Mouse (Mus musculus): ENCODE measurements around the gene 5430419D17Rik. TPM values are rescaled to one million over a fixed set of nuclear protein-coding genes. Genes with fewer than 3 reads are reported as not detected.

Gene 5430419D17Rik
- total and polyA plus RNA-seq, 3 experiments: not detected

- Histone ChIP-seq H3K36me3 (replicated peaks in 1 of 2; ENCODE audit: control insufficient read depth in 1 of 2, insufficient read depth in 1 of 2, low read length in 1 of 2) (no peaks in the 10 kb centered on the region), H3K4me3 (replicated peaks in 1 of 3; ENCODE audit: low read depth in 2 of 3, low read length in 2 of 3, poor library complexity in 1 of 3) (no peak overlapping the region), H3K4me1 (ENCODE audit: control insufficient read depth in 1 of 2, insufficient read depth in 2 of 2) (no peaks in the 10 kb centered on the region), H3K27me3 (replicated peaks) (peaks cover 74% of the 10 kb centered on the region), H3K9me3 (replicated peaks; ENCODE audit: low read length) (no peaks in the 10 kb centered on the region), H3K4me2 (ENCODE audit: insufficient read depth, low read depth, poor library complexity, severe bottlenecking) (no peak overlapping the region), H3K79me2 (replicated peaks; ENCODE audit: control insufficient read depth, extremely low read depth, insufficient read depth, poor library complexity, severe bottlenecking) (no peaks in the 10 kb centered on the region), H3K9ac (ENCODE audit: insufficient read depth, low read depth) (no peak overlapping the region), H3K27ac (ENCODE audit: insufficient read depth, low read depth) (no peak overlapping the region)
- TF ChIP-seq MAFK (IDR thresholded peaks at IDR 0.05; ENCODE audit: insufficient replicate concordance, low read length) (no peak), PAX5 (IDR thresholded peaks at IDR 0.05; ENCODE audit: low read length) (no peak), RCOR1 (conservative IDR thresholded peaks at IDR 0.05; ENCODE audit: low read depth, low read length) (no peak), TCF12 (IDR thresholded peaks at IDR 0.05; ENCODE audit: low read depth, low read length) (no peak), MEF2A (IDR thresholded peaks at IDR 0.05; ENCODE audit: borderline replicate concordance, low read depth, low read length) (no peak), POLR2AphosphoS2 (IDR thresholded peaks at IDR 0.05; ENCODE audit: low read depth, low read length) (no peak), NELFE (IDR thresholded peaks at IDR 0.05; ENCODE audit: low read depth, low read length) (no peak), SIN3A (IDR thresholded peaks at IDR 0.05; ENCODE audit: low read length) (no peak), CHD1 (IDR thresholded peaks at IDR 0.05; ENCODE audit: low read depth, low read length) (no peak), JUN (IDR thresholded peaks at IDR 0.05; ENCODE audit: insufficient read depth, low read depth, low read length) (no peak), HCFC1 (IDR thresholded peaks at IDR 0.05; ENCODE audit: low read depth, low read length) (no peak), SMC3 (IDR thresholded peaks at IDR 0.05; ENCODE audit: low read depth, low read length) (no peak), POLR2A (IDR thresholded peaks at IDR 0.05; ENCODE audit: low read depth, low read length) (no peak), USF2 (conservative IDR thresholded peaks at IDR 0.05; ENCODE audit: low read depth, low read length) (no peak), CHD2 (IDR thresholded peaks at IDR 0.05; ENCODE audit: low read length) (no peak), USF1 (IDR thresholded peaks at IDR 0.05; ENCODE audit: low read depth, low read length) (no peak), KAT2A (IDR thresholded peaks at IDR 0.05; ENCODE audit: insufficient replicate concordance, low read length) (no peak), E2F4 (IDR thresholded peaks at IDR 0.05; ENCODE audit: insufficient replicate concordance, low read depth, low read length) (no peak)
- dilution Hi-C loops (cut with MboI; ENCODE audit: extremely low pct_ligation_motif_present, extremely low pct_unique_long_range_greater_than_20kb, low sequenced_read_pairs) (no loop called here), in situ Hi-C loops (cut with MboI; ENCODE audit: low pct_ligation_motif_present, low pct_unique_long_range_greater_than_20kb, low sequenced_read_pairs) (no loop called here)
- DNase-seq (ENCODE audit: extremely low read depth): no peak
These were observed 41.0 kb upstream of the 5430419D17Rik start for GRCm38 (mm10) chr7:131133181-131133580.

GRCm38 (mm10) chr7:131146214-131146613 is 28.0 kb upstream of the 5430419D17Rik start, which contains the start of gene 4933402N03Rik:
4933402N03Rik (minus strand) TSS chr7:131146314.
- Histone ChIP-seq H3K79me2 (replicated peaks; ENCODE audit: control insufficient read depth, extremely low read depth, insufficient read depth, poor library complexity, severe bottlenecking) (no peaks in the 10 kb centered on the region), H3K4me2 (ENCODE audit: insufficient read depth, low read depth, poor library complexity, severe bottlenecking) (no peak within 1 kb of the TSS), H3K36me3 (replicated peaks in 1 of 2; ENCODE audit: control insufficient read depth in 1 of 2, insufficient read depth in 1 of 2, low read length in 1 of 2) (no peaks in the 10 kb centered on the region), H3K4me3 (replicated peaks in 1 of 3; ENCODE audit: low read depth in 2 of 3, low read length in 2 of 3, poor library complexity in 1 of 3) (no peak within 1 kb of the TSS), H3K27me3 (replicated peaks) (peaks cover 64% of the 10 kb centered on the region), H3K27ac (ENCODE audit: insufficient read depth, low read depth) (no peak within 1 kb of the TSS), H3K4me1 (ENCODE audit: control insufficient read depth in 1 of 2, insufficient read depth in 2 of 2) (no peaks in the 10 kb centered on the region), H3K9me3 (replicated peaks; ENCODE audit: low read length) (no peaks in the 10 kb centered on the region), H3K9ac (ENCODE audit: insufficient read depth, low read depth) (no peak within 1 kb of the TSS)
- dilution Hi-C loops (cut with MboI; ENCODE audit: extremely low pct_ligation_motif_present, extremely low pct_unique_long_range_greater_than_20kb, low sequenced_read_pairs): no loop called here
- TF ChIP-seq NELFE (IDR thresholded peaks at IDR 0.05; ENCODE audit: low read depth, low read length) (no peak), POLR2AphosphoS2 (IDR thresholded peaks at IDR 0.05; ENCODE audit: low read depth, low read length) (no peak), BHLHE40 (IDR thresholded peaks at IDR 0.05; ENCODE audit: low read depth, low read length) (no peak), KAT2A (IDR thresholded peaks at IDR 0.05; ENCODE audit: insufficient replicate concordance, low read length) (no peak), ZNF384 (IDR thresholded peaks at IDR 0.05; ENCODE audit: low read depth, low read length) (no peak), UBTF (IDR thresholded peaks at IDR 0.05; ENCODE audit: low read depth, low read length) (no peak), ZMIZ1 (IDR thresholded peaks at IDR 0.05; ENCODE audit: low read depth, low read length) (no peak), NRF1 (IDR thresholded peaks at IDR 0.05; ENCODE audit: low read depth, low read length) (no peak), MAX (IDR thresholded peaks at IDR 0.05; ENCODE audit: low read length) (no peak), MEF2A (IDR thresholded peaks at IDR 0.05; ENCODE audit: borderline replicate concordance, low read depth, low read length) (no peak), CTCF (conservative IDR thresholded peaks at IDR 0.05 in 1 of 2, IDR thresholded peaks at IDR 0.05 in 1 of 2; ENCODE audit: low read depth in 2 of 2, low read length in 2 of 2) (no peak), E2F4 (IDR thresholded peaks at IDR 0.05; ENCODE audit: insufficient replicate concordance, low read depth, low read length) (no peak)
- DNase-seq (ENCODE audit: extremely low read depth): no peak
- in situ Hi-C loops (cut with MboI; ENCODE audit: low pct_ligation_motif_present, low pct_unique_long_range_greater_than_20kb, low sequenced_read_pairs): no loop called here
